Mouse (Mus musculus): ENCODE measurements at regions not wholly inside any gene's neighbourhood (a gene's known extent, or its start where the extent isn't known, plus 50 kb on each side); places are given as distances from the start of the nearest gene placed in this dataset.

DNA sequence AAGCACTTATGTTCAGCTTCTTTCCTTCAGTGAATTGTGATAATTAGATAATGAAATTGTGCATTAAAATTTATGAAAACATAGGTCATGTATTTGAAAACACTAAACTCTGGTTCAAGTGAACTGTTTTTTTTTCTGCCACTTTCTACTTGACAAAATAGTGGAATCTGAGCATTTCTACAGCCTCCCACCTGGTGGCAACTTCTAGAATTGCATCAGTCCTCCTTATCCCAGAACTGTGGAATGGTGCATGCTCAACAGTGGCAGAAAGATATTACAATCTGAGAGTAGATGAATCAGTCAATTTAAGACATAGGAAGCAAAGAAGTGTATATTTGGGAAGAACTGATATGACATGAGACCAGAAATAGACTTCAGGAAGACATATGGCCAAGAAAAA, 84.1 kb upstream of the Gm28269 start:
- no peak overlapping the region for H3K27ac ChIP-seq
- H3K36me3 ChIP-seq (replicated peaks) = no peaks in the 10 kb centered on the region
- H3K4me3 ChIP-seq = no peak overlapping the region
- DNase-seq (ENCODE audit: extremely low spot score, low spot score) = peak; percentile 14
- no peaks in the 10 kb centered on the region for H3K4me1 ChIP-seq
- H3K9me3 ChIP-seq = no peaks in the 10 kb centered on the region
- no peaks in the 10 kb centered on the region for H3K27me3 ChIP-seq (ENCODE audit: poor library complexity, severe bottlenecking)

GRCm38 (mm10) chrX:21809212-21809611, 64.3 kb upstream of the Gm28269 start:
- no peaks in the 10 kb centered on the region for H3K27me3 ChIP-seq (ENCODE audit: poor library complexity, severe bottlenecking)
- H3K27ac ChIP-seq = no peak overlapping the region
- H3K9me3 ChIP-seq = no peaks in the 10 kb centered on the region
- no peak for DNase-seq (ENCODE audit: extremely low spot score, low spot score)
- H3K4me1 ChIP-seq = no peaks in the 10 kb centered on the region
- H3K36me3 ChIP-seq (replicated peaks) = no peaks in the 10 kb centered on the region
- no peak overlapping the region for H3K4me3 ChIP-seq

GRCm38 (mm10) chrX:21801834-21802233, 56.9 kb upstream of the Gm28269 start:
- no peaks in the 10 kb centered on the region for H3K36me3 ChIP-seq (replicated peaks)
- no peaks in the 10 kb centered on the region for H3K27me3 ChIP-seq (ENCODE audit: poor library complexity, severe bottlenecking)
- no peaks in the 10 kb centered on the region for H3K4me1 ChIP-seq
- WGBS = 89% methylated on average over 6 of the region's 6 CpGs
- H3K27ac ChIP-seq = no peak overlapping the region
- DNase-seq (ENCODE audit: extremely low spot score, low spot score) = no peak
- H3K9me3 ChIP-seq = no peaks in the 10 kb centered on the region
- no peak overlapping the region for H3K4me3 ChIP-seq
